Mouse (Mus musculus) neutrophil, adult 65 days (primary cell): Measurements from ENCODE around the gene C87414. TPM values are rescaled to one million over a fixed set of nuclear protein-coding genes. Genes with fewer than 3 reads are reported as not detected.

Experiments used
- total RNA-seq: library from RNA; stranded (reverse); gene quantifications from 2 replicates; pipeline ENCODE4 v1.2.4, GENCODE M21; 2023

Gene C87414
- not detected in 2 replicates for total RNA-seq

GRCm38 (mm10) chr5:93671451-93671850 is at the start of gene C87414:
TSS of gene C87414 (minus strand) at chr5:93671551.

Other genes with a start within 250 kb of the C87414 start
- not detected in 2 replicates for gene Gm16427, start 131.4 kb downstream of the C87414 start, total RNA-seq
- not detected in 2 replicates for gene Gm7792, start 172.2 kb upstream of the C87414 start, total RNA-seq